Mouse (Mus musculus): Measurements from ENCODE around the gene Igfn1. TPM values are rescaled to one million over a fixed set of nuclear protein-coding genes. Genes with fewer than 3 reads are reported as not detected.

The Igfn1 gene
- polyA plus RNA-seq, 1 experiment from 2014 or later, result 0.12 TPM

DNA sequence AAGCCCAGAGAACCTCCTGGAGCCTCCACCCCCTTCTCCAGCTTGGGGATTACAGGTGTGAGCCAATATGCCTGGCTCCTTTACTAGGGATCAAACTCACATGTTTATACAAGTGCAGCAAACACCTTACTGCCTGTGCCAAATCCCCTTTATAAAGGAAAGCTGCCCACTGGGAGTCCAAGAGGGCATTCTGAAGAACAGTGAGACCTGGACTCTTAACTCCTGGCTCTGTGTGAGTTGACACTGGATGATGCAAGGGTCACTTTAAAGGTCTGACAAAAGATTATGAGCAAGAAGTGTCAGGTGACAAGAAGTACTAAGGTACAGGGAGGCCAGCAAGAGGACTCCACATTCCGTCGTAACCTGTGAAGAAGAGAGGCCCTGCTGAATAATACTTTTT, 4.7 kb downstream of the Igfn1 start:
- Histone ChIP-seq H3K36me3 (no peaks in the 10 kb centered on the region), H3K9me3 (replicated peaks) (no peaks in the 10 kb centered on the region), H3K4me2 (no peak overlapping the region), H3K27me3 (peaks cover 3% of the 10 kb centered on the region), H3K4me3 (replicated peaks) (no peak overlapping the region), H3K27ac (no peak overlapping the region), H3K9ac (no peak overlapping the region), H3K4me1 (no peaks in the 10 kb centered on the region)
- ATAC-seq (replicated peaks; ENCODE audit: low FRiP score), result no peak
- 81% methylated on average over 2 of the region's 2 CpGs for WGBS

DNA sequence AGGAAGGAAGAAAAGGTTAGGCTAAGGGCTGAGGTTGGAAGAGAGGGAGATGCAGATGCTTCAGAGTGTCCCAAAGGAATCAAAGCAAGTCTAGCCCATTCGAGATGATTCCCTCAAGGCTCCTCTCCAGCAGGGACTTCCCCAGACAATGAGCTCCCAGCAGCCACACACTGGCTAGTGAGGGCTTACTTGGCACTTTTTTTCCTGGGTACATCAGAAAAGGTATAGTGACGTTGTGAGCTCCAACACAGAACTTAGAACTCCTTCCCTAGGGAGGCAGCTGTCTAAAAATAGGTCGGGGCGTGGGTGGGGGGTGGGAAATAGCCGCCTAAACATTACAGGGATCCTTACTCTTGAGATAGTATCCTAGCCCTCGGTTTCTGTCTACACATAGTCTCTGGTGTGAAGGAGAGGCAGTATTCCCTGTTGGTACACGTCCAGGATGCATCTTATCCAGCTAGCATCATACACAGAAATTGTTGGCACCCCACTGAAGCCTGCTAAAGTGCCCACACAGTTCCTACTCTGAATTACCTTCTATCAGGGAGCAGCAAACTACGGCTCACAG, 6.3 kb downstream of the Igfn1 start:
- Histone ChIP-seq H3K4me2 (no peak overlapping the region), H3K27me3 (no peaks in the 10 kb centered on the region), H3K4me3 (replicated peaks) (no peak overlapping the region), H3K27ac (no peak overlapping the region), H3K36me3 (no peaks in the 10 kb centered on the region), H3K4me1 (no peaks in the 10 kb centered on the region), H3K9ac (no peak overlapping the region), H3K9me3 (replicated peaks) (no peaks in the 10 kb centered on the region)
- no peak for ATAC-seq (replicated peaks; ENCODE audit: low FRiP score)
- 64% methylated on average over 8 of the region's 8 CpGs for WGBS

DNA sequence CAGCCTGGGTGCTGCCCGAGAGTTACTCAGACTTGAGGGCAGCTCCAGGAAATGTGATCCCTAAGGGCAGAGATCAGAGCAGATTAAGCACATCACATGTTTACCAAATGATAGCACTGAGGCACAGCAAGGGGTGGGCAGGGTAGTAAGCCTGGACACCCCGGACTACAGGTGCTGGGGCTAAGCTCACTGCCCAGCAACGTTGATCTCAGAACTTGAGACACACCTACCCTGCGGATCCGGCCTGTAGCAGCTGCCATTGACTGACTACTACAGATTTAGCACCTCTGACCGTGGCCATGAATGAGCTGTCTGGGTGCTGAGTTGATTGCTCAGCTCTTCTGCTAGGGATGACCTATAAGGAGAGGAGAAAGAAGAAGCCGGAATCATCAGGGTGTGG, 8.6 kb downstream of the Igfn1 start:
- WGBS, result 48% methylated on average over 7 of the region's 7 CpGs
- no peak for ATAC-seq (replicated peaks; ENCODE audit: low FRiP score)
- H3K9me3 ChIP-seq (replicated peaks), result no peaks in the 10 kb centered on the region

DNA sequence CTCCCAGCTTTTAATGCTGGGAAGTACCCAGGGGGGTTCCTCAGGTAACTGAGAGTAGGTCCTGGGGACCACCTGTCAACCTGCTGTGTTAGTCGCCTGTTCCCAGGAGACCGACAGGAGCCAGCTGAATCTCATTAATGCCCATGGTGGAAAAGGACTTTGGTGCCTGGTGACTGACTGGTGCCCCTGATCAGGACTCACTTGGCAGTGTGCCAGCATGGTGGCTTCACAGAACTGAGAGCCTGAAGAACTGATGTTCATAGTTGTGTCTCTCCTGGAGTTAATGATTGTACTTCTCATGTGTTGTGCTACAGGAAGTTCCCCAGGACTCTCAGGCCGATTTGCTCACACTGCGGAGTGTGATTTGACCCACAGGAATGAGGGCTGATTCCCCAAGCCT, 12.7 kb downstream of the Igfn1 start:
- Histone ChIP-seq H3K4me3 (replicated peaks) (no peak overlapping the region), H3K9me3 (replicated peaks) (no peaks in the 10 kb centered on the region), H3K36me3 (no peaks in the 10 kb centered on the region), H3K27ac (no peak overlapping the region), H3K27me3 (no peaks in the 10 kb centered on the region), H3K4me1 (no peaks in the 10 kb centered on the region), H3K9ac (no peak overlapping the region), H3K4me2 (no peak overlapping the region)
- ATAC-seq (replicated peaks; ENCODE audit: low FRiP score), result no peak
- 71% methylated on average over 4 of the region's 4 CpGs for WGBS

More for the DNA sequence above, 8.6 kb downstream of the Igfn1 start:
- H3K4me1 ChIP-seq, result no peaks in the 10 kb centered on the region
- H3K4me2 ChIP-seq, result no peak overlapping the region
- no peak overlapping the region for H3K27ac ChIP-seq
- no peak overlapping the region for H3K4me3 ChIP-seq (replicated peaks)
- H3K9ac ChIP-seq, result no peak overlapping the region
- no peaks in the 10 kb centered on the region for H3K36me3 ChIP-seq
- no peaks in the 10 kb centered on the region for H3K27me3 ChIP-seq

DNA sequence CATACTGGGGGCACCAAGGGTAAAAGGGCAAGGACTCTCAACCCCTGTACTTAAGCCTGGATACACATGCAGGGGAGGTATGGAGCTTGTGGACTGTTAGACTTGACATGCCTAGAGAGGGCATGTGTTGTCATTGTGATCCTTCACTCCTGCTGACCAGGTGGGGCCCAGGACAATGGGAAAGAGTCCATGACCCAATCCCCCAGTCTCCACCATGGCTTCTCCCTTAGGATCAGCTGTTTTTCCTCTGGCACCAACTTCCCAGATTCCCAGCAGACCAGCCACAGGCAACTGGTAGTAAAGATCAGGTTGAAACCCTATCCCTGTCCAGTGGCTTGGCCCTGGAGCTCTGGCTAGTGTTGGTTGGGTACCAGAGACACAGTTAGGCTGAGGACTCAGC, 16.3 kb downstream of the Igfn1 start:
- no peak overlapping the region for H3K4me3 ChIP-seq (replicated peaks)
- no peak for ATAC-seq (replicated peaks; ENCODE audit: low FRiP score)
- no peak overlapping the region for H3K4me2 ChIP-seq
- H3K27me3 ChIP-seq, result no peaks in the 10 kb centered on the region
- no peak overlapping the region for H3K9ac ChIP-seq
- no peaks in the 10 kb centered on the region for H3K9me3 ChIP-seq (replicated peaks)
- no peak overlapping the region for H3K27ac ChIP-seq
- H3K4me1 ChIP-seq, result no peaks in the 10 kb centered on the region
- no peaks in the 10 kb centered on the region for H3K36me3 ChIP-seq

DNA sequence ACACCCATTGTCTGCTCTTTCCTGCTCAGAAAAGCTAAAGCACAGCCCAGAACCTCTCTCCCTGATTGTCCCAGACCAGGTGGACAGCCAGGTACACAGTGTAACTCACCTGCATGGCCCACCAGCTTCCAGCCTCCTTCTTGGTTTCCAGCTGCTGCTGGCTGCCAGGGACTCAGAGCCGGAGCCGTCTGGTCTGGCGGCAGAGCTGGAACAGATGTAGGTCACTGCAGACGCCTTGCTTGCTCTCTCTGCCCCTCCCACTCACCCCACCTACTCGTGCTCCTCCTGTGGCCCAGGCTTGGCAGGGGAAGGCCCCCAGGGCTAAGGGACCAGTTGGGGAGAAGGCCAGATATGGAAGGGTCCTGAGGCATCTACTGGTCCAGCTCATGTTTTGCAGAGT, 22.0 kb downstream of the Igfn1 start:
- H3K36me3 ChIP-seq, result no peaks in the 10 kb centered on the region
- no peak overlapping the region for H3K27ac ChIP-seq
- no peak overlapping the region for H3K9ac ChIP-seq
- H3K9me3 ChIP-seq (replicated peaks), result no peaks in the 10 kb centered on the region
- ATAC-seq (replicated peaks; ENCODE audit: low FRiP score), result 0 out of 2 replicates have a peak, but pooled peaks have one; percentile 18
- H3K4me3 ChIP-seq (replicated peaks), result no peak overlapping the region
- H3K4me2 ChIP-seq, result no peak overlapping the region
- H3K4me1 ChIP-seq, result peaks cover 12% of the 10 kb centered on the region
- no peaks in the 10 kb centered on the region for H3K27me3 ChIP-seq
- 9% methylated on average over 5 of the region's 5 CpGs for WGBS

DNA sequence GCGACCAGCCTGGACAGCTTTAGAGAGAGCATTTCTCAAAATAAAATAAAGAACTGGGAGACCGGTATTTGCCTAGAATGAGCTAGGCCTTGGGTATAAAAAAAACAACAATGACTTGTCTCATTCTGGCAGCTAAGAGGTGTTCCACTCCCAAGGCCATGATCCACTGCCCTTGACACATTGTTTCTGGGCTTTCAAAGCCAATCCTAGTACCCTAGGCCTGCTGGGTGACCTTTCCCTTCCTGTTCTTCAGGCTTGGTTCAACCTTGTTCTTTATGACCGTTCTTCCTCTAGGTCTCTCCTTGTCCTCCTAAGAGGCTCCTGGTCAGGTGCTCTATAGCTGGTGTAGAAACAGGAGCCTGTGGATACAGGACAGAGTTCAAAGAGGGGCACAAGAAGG, 33.6 kb downstream of the Igfn1 start:
- Histone ChIP-seq H3K4me3 (replicated peaks) (no peak overlapping the region), H3K36me3 (no peaks in the 10 kb centered on the region), H3K27ac (no peak overlapping the region), H3K4me2 (no peak overlapping the region), H3K4me1 (no peaks in the 10 kb centered on the region), H3K27me3 (no peaks in the 10 kb centered on the region), H3K9me3 (replicated peaks) (no peaks in the 10 kb centered on the region), H3K9ac (no peak overlapping the region)
- ATAC-seq (replicated peaks; ENCODE audit: low FRiP score), result no peak
- 80% methylated on average over 3 of the region's 3 CpGs for WGBS

DNA sequence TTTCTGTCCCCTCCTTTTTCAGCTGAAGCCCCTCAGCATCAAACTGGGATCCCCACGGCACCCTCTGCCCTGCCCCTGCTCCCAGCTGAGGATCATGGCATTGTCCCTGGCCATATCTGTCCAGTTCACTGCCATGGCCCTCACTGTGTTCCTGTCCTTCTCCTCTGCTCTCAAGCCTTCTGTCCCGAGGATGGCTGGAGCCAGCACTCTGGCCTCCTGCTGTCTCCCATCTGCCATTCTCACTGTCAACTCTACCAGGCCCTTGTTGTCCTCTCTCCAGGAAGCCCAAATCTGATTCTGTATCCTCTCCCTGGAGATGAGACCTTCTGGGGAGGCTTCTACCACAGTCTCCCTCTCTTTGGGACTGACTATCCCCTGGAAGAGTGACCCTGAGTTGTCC, 35.7 kb downstream of the Igfn1 start:
- Histone ChIP-seq H3K4me1 (no peaks in the 10 kb centered on the region), H3K27ac (no peak overlapping the region), H3K27me3 (no peaks in the 10 kb centered on the region), H3K9ac (no peak overlapping the region), H3K4me2 (no peak overlapping the region), H3K36me3 (no peaks in the 10 kb centered on the region), H3K4me3 (replicated peaks) (no peak overlapping the region), H3K9me3 (replicated peaks) (no peaks in the 10 kb centered on the region)
- WGBS, result 38% methylated on average over 2 of the region's 2 CpGs
- no peak for ATAC-seq (replicated peaks; ENCODE audit: low FRiP score)

DNA sequence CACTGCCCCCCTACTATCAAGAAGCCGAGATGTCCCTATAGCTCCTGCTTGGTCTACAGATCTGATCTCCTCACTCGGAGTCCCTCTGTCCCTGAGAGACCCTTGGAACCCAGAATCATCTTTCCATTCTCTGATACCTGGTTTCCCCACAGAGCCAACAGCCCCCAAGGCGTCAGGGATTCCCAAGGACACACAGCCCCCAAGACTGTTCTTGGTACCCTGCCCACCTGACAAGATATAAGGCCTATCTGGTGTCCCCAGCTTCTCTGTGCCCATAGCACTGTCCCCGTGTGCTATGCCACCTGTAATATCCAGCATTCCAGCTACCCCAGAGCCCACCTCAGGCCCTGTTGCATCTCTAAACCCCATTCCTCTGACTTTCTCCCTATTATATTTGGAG, 38.4 kb downstream of the Igfn1 start:
- H3K36me3 ChIP-seq, result no peaks in the 10 kb centered on the region
- no peak overlapping the region for H3K9ac ChIP-seq
- ATAC-seq (replicated peaks; ENCODE audit: low FRiP score), result no peak
- H3K9me3 ChIP-seq (replicated peaks), result no peaks in the 10 kb centered on the region
- 77% methylated on average over 4 of the region's 4 CpGs for WGBS
- H3K27ac ChIP-seq, result no peak overlapping the region
- no peak overlapping the region for H3K4me2 ChIP-seq
- H3K4me1 ChIP-seq, result 0 out of 2 replicates have a peak, but pooled peaks cover 7% of the 10 kb centered on the region
- H3K4me3 ChIP-seq (replicated peaks), result no peak overlapping the region
- H3K27me3 ChIP-seq, result no peaks in the 10 kb centered on the region

DNA sequence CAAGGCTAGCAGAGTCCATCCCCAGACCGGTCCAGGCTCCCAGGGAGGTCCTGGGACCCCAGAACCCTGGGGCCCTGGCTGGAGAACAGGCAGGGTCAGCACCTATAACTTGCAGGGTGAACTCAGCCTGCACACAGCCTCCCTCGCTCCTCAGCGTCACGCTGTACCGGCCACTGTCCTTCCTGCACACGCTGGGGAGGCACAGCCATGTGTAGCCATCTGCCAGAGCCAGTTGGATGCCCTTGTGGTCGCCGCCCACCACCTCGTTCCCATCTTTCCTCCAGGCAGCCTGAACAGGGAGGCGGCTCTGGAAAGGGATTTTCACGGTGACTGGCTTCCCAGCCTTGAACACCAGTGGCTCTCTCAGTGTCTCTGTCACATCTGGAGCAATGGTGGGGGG, 41.6 kb downstream of the Igfn1 start:
- H3K4me1 ChIP-seq, result 0 out of 2 replicates have a peak, but pooled peaks cover 7% of the 10 kb centered on the region
- no peak overlapping the region for H3K27ac ChIP-seq
- peaks cover 9% of the 10 kb centered on the region; the same call in 1 of the 2 replicates for H3K27me3 ChIP-seq
- H3K4me2 ChIP-seq, result no peak overlapping the region
- no peak overlapping the region for H3K4me3 ChIP-seq (replicated peaks)
- no peak overlapping the region for H3K9ac ChIP-seq
- no peaks in the 10 kb centered on the region for H3K36me3 ChIP-seq
- 41% methylated on average over 11 of the region's 11 CpGs for WGBS
- peak; percentile 61; the same call in 1 of the 2 replicates for ATAC-seq (replicated peaks; ENCODE audit: low FRiP score)
- no peaks in the 10 kb centered on the region for H3K9me3 ChIP-seq (replicated peaks)

DNA sequence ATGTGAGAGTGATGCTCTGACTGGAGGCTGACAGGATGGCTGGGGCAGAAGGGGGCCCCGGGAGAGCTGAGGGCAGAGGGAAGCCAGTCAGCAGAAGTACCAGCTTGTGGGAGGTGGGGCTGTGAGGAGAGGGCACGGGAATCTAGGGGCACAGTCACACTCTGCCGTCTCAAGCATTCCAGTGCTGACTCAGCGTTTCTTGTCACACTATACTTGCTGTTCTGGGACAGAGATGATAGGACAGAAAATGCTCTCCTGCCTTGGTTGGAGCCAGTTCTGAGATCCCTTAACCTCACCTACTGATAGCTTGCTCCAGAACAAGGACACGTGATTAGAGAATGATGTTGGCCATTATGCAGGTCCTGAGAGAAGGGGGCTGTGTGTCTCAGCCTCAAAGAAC, 43.0 kb downstream of the Igfn1 start:
- Histone ChIP-seq H3K9me3 (replicated peaks) (no peaks in the 10 kb centered on the region), H3K27ac (no peak overlapping the region), H3K9ac (no peak overlapping the region), H3K36me3 (no peaks in the 10 kb centered on the region), H3K4me1 (0 out of 2 replicates have a peak, but pooled peaks cover 7% of the 10 kb centered on the region), H3K4me3 (replicated peaks) (no peak overlapping the region), H3K4me2 (no peak overlapping the region), H3K27me3 (peaks cover 11% of the 10 kb centered on the region; the same call in 1 of the 2 replicates)
- 57% methylated on average over 5 of the region's 5 CpGs for WGBS
- ATAC-seq (replicated peaks; ENCODE audit: low FRiP score), result no peak

DNA sequence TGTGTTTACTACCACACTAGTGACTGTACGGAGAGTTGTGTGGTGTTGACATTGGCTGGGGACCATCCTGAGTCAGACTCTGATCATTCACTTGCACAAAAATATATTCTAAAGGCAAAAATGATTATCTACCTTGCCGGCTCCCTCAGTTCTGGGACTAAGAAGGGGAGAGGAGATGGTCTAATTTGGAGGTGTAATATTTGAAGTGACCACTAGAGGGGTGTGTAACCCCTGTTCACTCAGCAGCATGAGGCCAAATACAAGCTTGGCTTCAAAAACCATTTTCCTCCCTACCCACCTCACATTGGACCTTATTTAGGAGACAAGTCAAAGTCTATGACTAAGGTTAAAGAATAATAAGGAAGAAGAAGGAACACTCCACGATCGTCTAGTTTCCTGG, 47.7 kb downstream of the Igfn1 start:
- peak; percentile 41; the same call in 1 of the 2 replicates for ATAC-seq (replicated peaks; ENCODE audit: low FRiP score)
- no peak overlapping the region for H3K4me3 ChIP-seq (replicated peaks)

DNA sequence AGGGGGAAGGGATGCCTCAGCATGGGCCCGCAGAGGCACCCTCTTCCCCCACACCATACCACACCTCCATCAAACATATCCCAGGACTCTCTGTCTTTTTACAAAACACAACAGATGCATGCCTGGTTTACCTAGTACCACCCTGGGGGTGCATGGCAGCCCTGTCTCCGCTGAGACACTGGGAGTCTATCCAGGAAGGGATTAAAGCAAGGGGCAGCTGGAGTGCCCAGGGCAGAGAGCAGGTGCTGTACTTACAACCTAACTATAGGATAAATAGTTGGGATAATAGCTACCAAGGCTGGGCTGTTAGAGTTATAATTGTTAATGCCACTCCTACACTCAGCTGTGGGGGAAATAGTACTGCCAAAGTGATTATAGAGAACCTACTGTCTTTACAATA, 57.3 kb downstream of the Igfn1 start:
- H3K27me3 ChIP-seq, result 0 out of 2 replicates have a peak, but pooled peaks cover 6% of the 10 kb centered on the region
- no peak overlapping the region for H3K4me2 ChIP-seq
- no peaks in the 10 kb centered on the region for H3K9me3 ChIP-seq (replicated peaks)
- H3K27ac ChIP-seq, result no peak overlapping the region
- no peak overlapping the region for H3K9ac ChIP-seq
- H3K4me1 ChIP-seq, result 0 out of 2 replicates have a peak, but pooled peaks cover 2% of the 10 kb centered on the region
- WGBS, result 59% methylated on average over 2 of the region's 2 CpGs
- H3K4me3 ChIP-seq (replicated peaks), result no peak overlapping the region
- ATAC-seq (replicated peaks; ENCODE audit: low FRiP score), result no peak
- H3K36me3 ChIP-seq, result no peaks in the 10 kb centered on the region

More for the DNA sequence above, 47.7 kb downstream of the Igfn1 start:
- no peaks in the 10 kb centered on the region for H3K36me3 ChIP-seq
- peaks cover 16% of the 10 kb centered on the region; the same call in 1 of the 2 replicates for H3K27me3 ChIP-seq
- H3K4me1 ChIP-seq, result 0 out of 2 replicates have a peak, but pooled peaks cover 2% of the 10 kb centered on the region
- H3K27ac ChIP-seq, result no peak overlapping the region
- no peak overlapping the region for H3K9ac ChIP-seq
- H3K4me2 ChIP-seq, result no peak overlapping the region
- H3K9me3 ChIP-seq (replicated peaks), result no peaks in the 10 kb centered on the region
- whole genome bisulfite sequencing, result 45% methylated on average over 4 of the region's 4 CpGs

Measured in kidney, embryonic 15.5 days (tissue).